Mouse (Mus musculus) CH12.LX (cell line): ENCODE measurements around the gene Fam19a1. TPM values are rescaled to one million over a fixed set of nuclear protein-coding genes. Genes with fewer than 3 reads are reported as not detected.

ENCODE experiments used
- DNase-seq: peaks from one replicate; pipeline ENCODE4 v3.0.0-alpha.2; 2013; ENCODE audit errors: extremely low read depth
- H3K27ac ChIP-seq: 2 replicates; pipeline ENCODE4 v1.5.1; 2012; ENCODE audit warnings: low read depth, mild to moderate bottlenecking, control low read depth, moderate library complexity; ENCODE audit not compliant: insufficient read depth
- H3K27me3 ChIP-seq: replicated peaks from 2 replicates; pipeline ENCODE3; 2012; ENCODE audit warnings: inconsistent platforms
- H3K36me3 ChIP-seq, 2 experiments: replicated peaks in 1 of 2; 2 replicates each; pipeline versions ENCODE3 to v1.6.1; 2012; ENCODE audit warnings: inconsistent platforms in 1 of 2, low read length in 1 of 2, mild to moderate bottlenecking in 1 of 2, mixed read lengths in 1 of 2, moderate library complexity in 1 of 2; ENCODE audit not compliant: control insufficient read depth in 1 of 2, insufficient read depth in 1 of 2
- H3K4me1 ChIP-seq, 2 experiments: 2 replicates each; pipeline ENCODE4 v1.6.1; 2012; ENCODE audit warnings: inconsistent platforms in 1 of 2, moderate library complexity in 1 of 2; ENCODE audit not compliant: insufficient read depth in 2 of 2, control insufficient read depth in 1 of 2
- H3K4me2 ChIP-seq: 2 replicates; pipeline ENCODE4 v1.6.1; 2012; ENCODE audit warnings: low read depth, mild to moderate bottlenecking, control low read depth; ENCODE audit not compliant: poor library complexity, insufficient read depth, severe bottlenecking
- H3K4me3 ChIP-seq, 3 experiments: fragments of 150-350 bp in 1 of 3; sonication (generic) in 1 of 3; replicated peaks in 1 of 3; 2 replicates each; pipeline versions ENCODE3 to v1.5.1; 2011 to 2012; ENCODE audit warnings: low read depth in 2 of 3, low read length in 2 of 3, mild to moderate bottlenecking in 2 of 3, moderate library complexity in 2 of 3, control low read depth in 1 of 3, improper control_type of control experiment in 1 of 3, inconsistent platforms in 1 of 3, mixed read lengths in 1 of 3; ENCODE audit not compliant: poor library complexity in 1 of 3
- H3K79me2 ChIP-seq: replicated peaks from 2 replicates; pipeline ENCODE4 v1.6.1; 2012; ENCODE audit warnings: mild to moderate bottlenecking, moderate library complexity; ENCODE audit not compliant: control insufficient read depth, poor library complexity, insufficient read depth, severe bottlenecking; ENCODE audit errors: extremely low read depth
- H3K9ac ChIP-seq: 2 replicates; pipeline ENCODE4 v1.6.1; 2012; ENCODE audit warnings: low read depth, mild to moderate bottlenecking, control low read depth, moderate library complexity; ENCODE audit not compliant: insufficient read depth
- H3K9me3 ChIP-seq: replicated peaks from 2 replicates; pipeline ENCODE3; 2012; ENCODE audit warnings: low read length, inconsistent platforms, mixed read lengths
- CHD2 ChIP-seq: IDR thresholded peaks from 2 replicates; pipeline ENCODE4 v1.6.1; 2011; ENCODE audit warnings: low read length, improper control_type of control experiment
- ETS1 ChIP-seq: conservative IDR thresholded peaks from 2 replicates; pipeline ENCODE4 v1.6.1; 2012; ENCODE audit warnings: low read depth, mild to moderate bottlenecking, inconsistent platforms, low read length, improper control_type of control experiment, moderate library complexity
- JUN ChIP-seq: IDR thresholded peaks from 2 replicates; pipeline ENCODE4 v1.6.1; 2011; ENCODE audit warnings: low read depth, mild to moderate bottlenecking, low read length, improper control_type of control experiment, moderate library complexity; ENCODE audit not compliant: insufficient read depth
- JUND ChIP-seq: conservative IDR thresholded peaks from 2 replicates; pipeline ENCODE4 v1.6.1; 2011; ENCODE audit warnings: low read depth, low read length, improper control_type of control experiment
- MAFK ChIP-seq: IDR thresholded peaks from 2 replicates; pipeline ENCODE4 v1.6.1; 2011; ENCODE audit warnings: low read length, improper control_type of control experiment; ENCODE audit not compliant: insufficient replicate concordance
- MYC ChIP-seq: IDR thresholded peaks from 2 replicates; pipeline ENCODE4 v1.6.1; 2011; ENCODE audit warnings: low read depth, mild to moderate bottlenecking, improper control_type of control experiment, low read length
- SIN3A ChIP-seq: IDR thresholded peaks from 2 replicates; pipeline ENCODE4 v1.6.1; 2012; ENCODE audit warnings: low read length, improper control_type of control experiment, inconsistent platforms
- SMC3 ChIP-seq: IDR thresholded peaks from 2 replicates; pipeline ENCODE4 v1.6.1; 2011; ENCODE audit warnings: low read depth, low read length, improper control_type of control experiment
- TBP ChIP-seq: conservative IDR thresholded peaks from 2 replicates; pipeline ENCODE4 v1.6.1; 2011; ENCODE audit warnings: low read depth, low read length, improper control_type of control experiment
- USF1 ChIP-seq: IDR thresholded peaks from 2 replicates; pipeline ENCODE4 v1.6.1; 2014; ENCODE audit warnings: low read depth, mild to moderate bottlenecking, inconsistent platforms, low read length, improper control_type of control experiment
- USF2 ChIP-seq: conservative IDR thresholded peaks from 2 replicates; pipeline ENCODE4 v1.6.1; 2011; ENCODE audit warnings: low read depth, low read length, improper control_type of control experiment
- ZC3H11A ChIP-seq: IDR thresholded peaks from 2 replicates; pipeline ENCODE4 v1.6.1; 2012; ENCODE audit warnings: low read depth, mild to moderate bottlenecking, inconsistent platforms, low read length, improper control_type of control experiment
- ZKSCAN1 ChIP-seq: IDR thresholded peaks from 2 replicates; pipeline ENCODE4 v1.6.1; 2012; ENCODE audit warnings: low read depth, inconsistent platforms, low read length, improper control_type of control experiment, borderline replicate concordance
- ZNF384 ChIP-seq: IDR thresholded peaks from 2 replicates; pipeline ENCODE4 v1.6.1; 2012; ENCODE audit warnings: low read depth, low read length, improper control_type of control experiment, inconsistent platforms
- dilution Hi-C: fragments of 300-500 bp; cut with MboI; formaldehyde crosslinking; loops from 2 replicates; pipeline ENCODE4 v1.14.3; 2020; ENCODE audit warnings: low sequenced_read_pairs; ENCODE audit not compliant: extremely low pct_unique_long_range_greater_than_20kb, extremely low pct_ligation_motif_present
- in situ Hi-C: fragments of 300-500 bp; cut with MboI; formaldehyde crosslinking; loops from 3 replicates; pipeline ENCODE4 v1.14.3; 2019; ENCODE audit warnings: low sequenced_read_pairs, low pct_ligation_motif_present, low pct_unique_long_range_greater_than_20kb, mixed read lengths
- polyA plus RNA-seq: library from polyadenylated mRNA; unstranded; fragments of >175 nt; gene quantifications from 2 replicates; pipeline ENCODE4 v1.2.1, GENCODE M21; 2012; ENCODE audit warnings: low read depth; ENCODE audit not compliant: insufficient read length
- total RNA-seq, 2 experiments: library from RNA; depleted of rRNA; stranded (reverse); fragments of 300-350 nt in 1 of 2; fragments of >200 nt in 1 of 2; gene quantifications; 2 replicates each; pipeline ENCODE4 v1.2.3; 2012 to 2014

Gene Fam19a1
- total and polyA plus RNA-seq, 3 experiments = 0.08 TPM; not detected in 2

DNA sequence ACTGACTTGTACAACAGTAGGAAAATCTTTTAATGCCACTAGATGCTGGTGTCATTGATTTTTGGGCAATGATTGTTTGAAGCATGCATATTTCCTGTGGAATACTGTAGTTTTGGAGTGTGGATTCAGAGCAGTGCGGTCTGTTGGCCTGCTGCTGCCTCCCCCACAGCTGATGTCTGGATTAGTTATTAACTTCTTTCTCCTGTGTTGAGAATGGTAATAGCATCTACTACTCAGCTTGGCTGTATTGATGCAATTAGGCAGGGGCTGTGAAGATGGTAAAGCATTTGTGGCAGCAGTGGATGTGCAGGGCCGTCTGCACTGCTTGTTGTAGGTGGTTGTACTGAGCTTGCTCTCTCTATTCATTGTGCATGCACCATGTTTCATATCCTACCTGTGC is 326.5 kb downstream of the Fam19a1 start:
- no peaks in the 10 kb centered on the region for H3K36me3 ChIP-seq
- H3K4me2 ChIP-seq = no peak overlapping the region
- peaks cover 18% of the 10 kb centered on the region for H3K9me3 ChIP-seq
- H3K4me3 ChIP-seq = no peak overlapping the region
- no peak for DNase-seq
- no peak overlapping the region for H3K9ac ChIP-seq
- H3K27me3 ChIP-seq = no peaks in the 10 kb centered on the region
- dilution Hi-C loops (no loop called here), in situ Hi-C loops (no loop called here)
- no peak overlapping the region for H3K27ac ChIP-seq
- TF ChIP-seq TBP = no peak
- TF ChIP-seq MAFK = no peak
- TF ChIP-seq USF2 = no peak
- no peak for TF ChIP-seq ZC3H11A
- TF ChIP-seq JUN = no peak
- H3K79me2 ChIP-seq = no peaks in the 10 kb centered on the region
- H3K4me1 ChIP-seq = no peaks in the 10 kb centered on the region

DNA sequence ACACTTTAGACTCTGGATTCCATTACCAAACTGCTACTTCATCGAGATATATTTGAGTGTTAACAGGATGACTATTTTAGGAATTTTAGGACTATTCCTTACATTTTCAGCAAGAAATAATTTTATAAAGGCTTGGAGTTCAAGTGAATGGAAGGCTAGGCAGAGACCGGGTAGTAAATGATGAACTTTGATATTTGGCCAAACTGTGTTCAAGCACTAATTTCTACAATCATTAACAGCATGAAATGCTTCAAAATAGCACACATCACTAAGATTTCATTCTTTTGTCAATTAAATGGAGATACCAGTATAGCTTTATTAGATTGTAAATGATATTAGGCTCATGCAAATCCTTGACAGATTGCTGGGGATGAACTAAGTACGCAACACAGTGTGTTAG is 329.0 kb downstream of the Fam19a1 start:
- Histone ChIP-seq H3K27me3 (no peaks in the 10 kb centered on the region), H3K27ac (no peak overlapping the region), H3K79me2 (no peaks in the 10 kb centered on the region), H3K9ac (no peak overlapping the region), H3K4me3 (no peak overlapping the region), H3K4me2 (no peak overlapping the region), H3K4me1 (no peaks in the 10 kb centered on the region), H3K36me3 (no peaks in the 10 kb centered on the region), H3K9me3 (peaks cover 21% of the 10 kb centered on the region)
- in situ Hi-C loops (no loop called here), dilution Hi-C loops (no loop called here)
- TF ChIP-seq ZNF384 = no peak
- TF ChIP-seq USF2 = no peak
- no peak for TF ChIP-seq SIN3A
- no peak for TF ChIP-seq USF1
- no peak for TF ChIP-seq JUND
- no peak for DNase-seq

DNA sequence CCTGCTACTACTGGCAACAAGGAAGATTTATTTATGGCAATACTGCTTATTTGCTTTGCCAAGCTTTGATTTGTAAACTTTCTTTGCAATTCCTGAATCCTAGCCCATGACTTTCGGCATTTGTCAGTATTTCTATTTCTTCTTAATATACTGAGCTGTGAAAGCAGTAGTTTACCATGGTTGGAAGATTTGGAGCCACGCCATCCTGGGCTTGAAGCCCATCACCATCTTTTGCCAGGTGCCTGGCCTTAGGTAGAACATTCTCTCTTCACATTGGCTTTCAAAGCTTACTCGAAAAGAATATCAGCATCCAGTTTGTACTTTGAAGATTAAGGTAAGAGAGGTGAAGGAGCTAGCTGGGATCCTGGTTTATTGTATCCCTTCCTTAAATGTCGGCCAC is 334.5 kb downstream of the Fam19a1 start:
- Histone ChIP-seq H3K27ac (no peak overlapping the region), H3K9ac (no peak overlapping the region), H3K79me2 (no peaks in the 10 kb centered on the region), H3K4me1 (no peaks in the 10 kb centered on the region), H3K36me3 (no peaks in the 10 kb centered on the region), H3K27me3 (no peaks in the 10 kb centered on the region), H3K4me2 (no peak overlapping the region), H3K4me3 (no peak overlapping the region), H3K9me3 (peaks cover 6% of the 10 kb centered on the region)
- in situ Hi-C loops = no loop called here
- TF ChIP-seq ZKSCAN1 (no peak), SMC3 (no peak), MYC (no peak), ETS1 (no peak), CHD2 (no peak)
- no peak for DNase-seq
- dilution Hi-C loops = no loop called here
